Mouse (Mus musculus): ENCODE data around the gene Ush2a. TPM values are rescaled to one million over a fixed set of nuclear protein-coding genes. Genes with fewer than 3 reads are reported as not detected.

Ush2a gene
- polyA plus RNA-seq, 1 experiment from 2014 or later: 0.09 TPM

DNA sequence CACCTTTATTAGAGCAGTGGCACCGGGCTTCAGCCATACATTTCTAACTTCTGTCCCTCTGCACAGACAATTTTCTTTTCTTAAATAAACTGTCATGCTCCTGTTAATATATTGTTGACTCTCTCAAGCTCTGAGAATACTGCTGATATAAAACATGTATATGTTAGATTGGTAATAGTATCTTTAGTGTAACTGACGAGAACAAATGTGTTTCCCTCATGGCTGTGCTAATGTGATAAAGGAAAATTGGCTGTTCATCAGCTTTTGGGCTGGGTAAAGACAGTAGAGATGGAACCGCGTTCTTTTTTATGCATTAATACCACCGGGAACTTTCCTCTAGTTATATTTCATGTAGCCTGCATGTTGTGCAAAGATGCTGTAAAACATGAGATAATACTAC lies 54.8 kb downstream of the Ush2a start:
- H3K36me3 ChIP-seq: no peaks in the 10 kb centered on the region
- 76% methylated on average over 5 of the region's 5 CpGs for WGBS
- H3K9me3 ChIP-seq: no peaks in the 10 kb centered on the region
- no peak overlapping the region for H3K27ac ChIP-seq
- no peak overlapping the region for H3K4me2 ChIP-seq
- H3K27me3 ChIP-seq (replicated peaks): no peaks in the 10 kb centered on the region
- no peak overlapping the region for H3K9ac ChIP-seq
- no peaks in the 10 kb centered on the region for H3K4me1 ChIP-seq
- H3K4me3 ChIP-seq (replicated peaks): no peak overlapping the region
- ATAC-seq (ENCODE audit: insufficient read depth, low FRiP score, low read depth): no peak

DNA sequence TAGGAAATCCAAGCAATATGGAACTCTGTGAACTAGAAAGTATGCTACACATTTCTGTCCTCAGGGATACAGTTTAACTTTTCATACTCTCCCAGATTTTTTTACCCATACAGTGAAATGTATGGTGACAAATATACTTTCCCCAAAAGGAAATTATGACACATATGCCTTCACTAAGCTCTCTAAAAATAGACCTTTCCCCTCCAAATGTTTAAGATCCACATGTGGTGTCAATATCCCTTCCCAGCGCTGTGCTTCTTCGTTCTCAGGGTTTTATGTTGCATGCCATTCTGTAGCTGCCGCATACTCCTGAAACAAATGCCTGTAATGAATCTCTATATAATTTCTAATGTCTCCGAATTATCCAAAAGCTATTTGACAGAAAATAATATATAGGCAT lies 58.4 kb downstream of the Ush2a start:
- ATAC-seq (ENCODE audit: insufficient read depth, low FRiP score, low read depth): no peak
- WGBS: 69% methylated on average over 4 of the region's 4 CpGs
- no peak overlapping the region for H3K4me2 ChIP-seq

DNA sequence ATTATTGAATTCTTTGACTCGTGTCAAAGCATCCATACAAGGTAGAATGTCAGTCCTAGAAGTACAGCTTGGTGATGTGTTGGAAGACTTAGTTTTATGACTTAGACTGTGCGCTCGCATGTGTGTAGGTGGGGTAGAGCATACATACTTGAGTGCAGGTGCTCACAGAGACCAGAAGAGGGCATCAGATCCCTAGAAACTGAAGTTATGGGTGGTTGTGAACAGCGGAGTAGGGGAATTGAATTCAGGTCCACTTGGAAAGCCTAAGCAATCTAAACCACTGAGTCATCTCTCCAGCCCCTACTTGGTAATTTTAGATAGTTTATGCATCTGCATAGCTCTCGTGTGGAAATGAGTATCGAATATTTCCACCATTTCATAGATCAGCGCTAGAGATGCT lies 59.7 kb downstream of the Ush2a start:
- H3K9me3 ChIP-seq: no peaks in the 10 kb centered on the region
- 86% methylated on average over 7 of the region's 7 CpGs for WGBS
- no peaks in the 10 kb centered on the region for H3K4me1 ChIP-seq
- H3K27me3 ChIP-seq (replicated peaks): no peaks in the 10 kb centered on the region
- H3K9ac ChIP-seq: no peak overlapping the region
- no peak overlapping the region for H3K4me3 ChIP-seq (replicated peaks)
- H3K27ac ChIP-seq: no peak overlapping the region
- H3K36me3 ChIP-seq: no peaks in the 10 kb centered on the region
- no peak overlapping the region for H3K4me2 ChIP-seq
- no peak for ATAC-seq (ENCODE audit: insufficient read depth, low FRiP score, low read depth)

More for the DNA sequence above, 58.4 kb downstream of the Ush2a start:
- no peaks in the 10 kb centered on the region for H3K36me3 ChIP-seq
- H3K27me3 ChIP-seq (replicated peaks): no peaks in the 10 kb centered on the region
- H3K4me1 ChIP-seq: no peaks in the 10 kb centered on the region
- H3K9me3 ChIP-seq: no peaks in the 10 kb centered on the region
- no peak overlapping the region for H3K4me3 ChIP-seq (replicated peaks)
- no peak overlapping the region for H3K27ac ChIP-seq
- H3K9ac ChIP-seq: no peak overlapping the region

GRCm38 (mm10) chr1:188330406-188330805 lies 68.6 kb downstream of the Ush2a start:
- H3K36me3 ChIP-seq: no peaks in the 10 kb centered on the region
- WGBS: 74% methylated on average over 2 of the region's 2 CpGs
- no peaks in the 10 kb centered on the region for H3K4me1 ChIP-seq
- ATAC-seq (ENCODE audit: insufficient read depth, low FRiP score, low read depth): peak; percentile 47; the same call in 1 of the 2 replicates
- no peaks in the 10 kb centered on the region for H3K9me3 ChIP-seq
- H3K4me2 ChIP-seq: no peak overlapping the region
- no peaks in the 10 kb centered on the region for H3K27me3 ChIP-seq (replicated peaks)
- no peak overlapping the region for H3K4me3 ChIP-seq (replicated peaks)
- no peak overlapping the region for H3K9ac ChIP-seq
- H3K27ac ChIP-seq: no peak overlapping the region

- 70% methylated on average over 2 of the region's 2 CpGs for WGBS
Measured at GRCm38 (mm10) chr1:188333936-188334335, 72.1 kb downstream of the Ush2a start.

GRCm38 (mm10) chr1:188347762-188348161 lies 85.9 kb downstream of the Ush2a start:
- no peak overlapping the region for H3K27ac ChIP-seq
- 51% methylated on average over 2 of the region's 2 CpGs for WGBS
- no peak overlapping the region for H3K4me3 ChIP-seq (replicated peaks)
- H3K4me2 ChIP-seq: no peak overlapping the region
- no peaks in the 10 kb centered on the region for H3K4me1 ChIP-seq
- H3K36me3 ChIP-seq: no peaks in the 10 kb centered on the region
- no peak for ATAC-seq (ENCODE audit: insufficient read depth, low FRiP score, low read depth)
- H3K9ac ChIP-seq: no peak overlapping the region
- H3K9me3 ChIP-seq: no peaks in the 10 kb centered on the region
- no peaks in the 10 kb centered on the region for H3K27me3 ChIP-seq (replicated peaks)

More at GRCm38 (mm10) chr1:188333936-188334335, 72.1 kb downstream of the Ush2a start:
- Histone ChIP-seq H3K27ac (no peak overlapping the region), H3K27me3 (replicated peaks) (no peaks in the 10 kb centered on the region), H3K9ac (no peak overlapping the region), H3K9me3 (no peaks in the 10 kb centered on the region), H3K4me1 (no peaks in the 10 kb centered on the region), H3K36me3 (no peaks in the 10 kb centered on the region), H3K4me2 (no peak overlapping the region), H3K4me3 (replicated peaks) (no peak overlapping the region)
- ATAC-seq (ENCODE audit: insufficient read depth, low FRiP score, low read depth): no peak

- Histone ChIP-seq H3K4me2 (no peak overlapping the region), H3K9ac (no peak overlapping the region), H3K36me3 (no peaks in the 10 kb centered on the region), H3K27ac (no peak overlapping the region), H3K4me1 (no peaks in the 10 kb centered on the region), H3K27me3 (replicated peaks) (no peaks in the 10 kb centered on the region), H3K4me3 (replicated peaks) (no peak overlapping the region), H3K9me3 (no peaks in the 10 kb centered on the region)
- ATAC-seq (ENCODE audit: insufficient read depth, low FRiP score, low read depth): no peak
- WGBS: 80% methylated on average over 2 of the region's 2 CpGs
Measured at GRCm38 (mm10) chr1:188354726-188355125, 92.9 kb downstream of the Ush2a start.

DNA sequence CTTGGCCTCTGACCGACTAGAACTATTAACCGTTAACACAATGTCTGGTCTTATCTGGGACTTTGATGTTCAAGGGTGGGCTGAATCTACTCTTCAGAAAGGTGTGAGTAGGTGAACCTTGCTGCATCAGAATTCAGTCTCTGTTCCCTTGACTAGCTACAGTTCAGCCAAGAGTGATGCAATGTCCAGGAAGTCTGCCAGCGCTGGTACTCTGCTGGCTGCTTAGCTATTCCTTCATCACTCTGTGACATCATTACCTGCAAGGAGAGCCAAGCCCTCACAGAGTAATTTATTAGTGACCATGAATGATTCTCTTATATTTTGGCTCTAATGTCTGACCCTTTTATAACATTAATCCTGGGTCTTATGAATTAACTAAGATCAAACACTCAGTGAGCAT lies 101.7 kb downstream of the Ush2a start:
- no peak for ATAC-seq (ENCODE audit: insufficient read depth, low FRiP score, low read depth)
- Histone ChIP-seq H3K27ac (no peak overlapping the region), H3K9ac (no peak overlapping the region), H3K27me3 (replicated peaks) (no peaks in the 10 kb centered on the region), H3K4me1 (no peaks in the 10 kb centered on the region), H3K9me3 (no peaks in the 10 kb centered on the region), H3K36me3 (no peaks in the 10 kb centered on the region), H3K4me2 (no peak overlapping the region), H3K4me3 (replicated peaks) (no peak overlapping the region)
- 83% methylated on average over 3 of the region's 3 CpGs for WGBS

GRCm38 (mm10) chr1:188385180-188385579 lies 123.4 kb downstream of the Ush2a start:
- ATAC-seq (ENCODE audit: insufficient read depth, low FRiP score, low read depth): no peak
- Histone ChIP-seq H3K27ac (no peak overlapping the region), H3K4me3 (replicated peaks) (no peak overlapping the region), H3K9me3 (no peaks in the 10 kb centered on the region), H3K36me3 (no peaks in the 10 kb centered on the region), H3K27me3 (replicated peaks) (no peaks in the 10 kb centered on the region), H3K9ac (no peak overlapping the region), H3K4me1 (no peaks in the 10 kb centered on the region), H3K4me2 (no peak overlapping the region)
- 61% methylated on average over 1 of the region's 1 CpGs for WGBS

- Histone ChIP-seq H3K4me3 (replicated peaks) (no peak overlapping the region), H3K27me3 (replicated peaks) (no peaks in the 10 kb centered on the region), H3K9me3 (no peaks in the 10 kb centered on the region), H3K4me1 (no peaks in the 10 kb centered on the region), H3K4me2 (no peak overlapping the region), H3K27ac (no peak overlapping the region), H3K36me3 (no peaks in the 10 kb centered on the region), H3K9ac (no peak overlapping the region)
- ATAC-seq (ENCODE audit: insufficient read depth, low FRiP score, low read depth): no peak
- 42% methylated on average over 7 of the region's 7 CpGs for WGBS
Measured at GRCm38 (mm10) chr1:188385733-188386261, 124.0 kb downstream of the Ush2a start.

- Histone ChIP-seq H3K36me3 (no peaks in the 10 kb centered on the region), H3K4me1 (no peaks in the 10 kb centered on the region), H3K9ac (no peak overlapping the region), H3K4me3 (replicated peaks) (no peak overlapping the region), H3K27me3 (replicated peaks) (no peaks in the 10 kb centered on the region), H3K27ac (no peak overlapping the region), H3K9me3 (no peaks in the 10 kb centered on the region), H3K4me2 (no peak overlapping the region)
- WGBS: 69% methylated on average over 3 of the region's 3 CpGs
- no peak for ATAC-seq (ENCODE audit: insufficient read depth, low FRiP score, low read depth)
Measured at GRCm38 (mm10) chr1:188387321-188387720, 125.5 kb downstream of the Ush2a start.

- H3K9ac ChIP-seq: no peak overlapping the region
- no peaks in the 10 kb centered on the region for H3K9me3 ChIP-seq
- no peak overlapping the region for H3K4me3 ChIP-seq (replicated peaks)
- 27% methylated on average over 2 of the region's 2 CpGs for WGBS
- no peak overlapping the region for H3K27ac ChIP-seq
- no peaks in the 10 kb centered on the region for H3K4me1 ChIP-seq
- no peaks in the 10 kb centered on the region for H3K27me3 ChIP-seq (replicated peaks)
- H3K36me3 ChIP-seq: no peaks in the 10 kb centered on the region
- peak; percentile 53; the same call in 1 of the 2 replicates for ATAC-seq (ENCODE audit: insufficient read depth, low FRiP score, low read depth)
- H3K4me2 ChIP-seq: no peak overlapping the region
Measured at GRCm38 (mm10) chr1:188387820-188388471, 126.1 kb downstream of the Ush2a start.

- ATAC-seq (ENCODE audit: insufficient read depth, low FRiP score, low read depth): no peak
Measured at GRCm38 (mm10) chr1:188390080-188390479, 128.3 kb downstream of the Ush2a start.

More at GRCm38 (mm10) chr1:188390080-188390479, 128.3 kb downstream of the Ush2a start:
- Histone ChIP-seq H3K36me3 (no peaks in the 10 kb centered on the region), H3K4me2 (no peak overlapping the region), H3K4me3 (replicated peaks) (no peak overlapping the region), H3K9me3 (no peaks in the 10 kb centered on the region), H3K27ac (no peak overlapping the region), H3K4me1 (no peaks in the 10 kb centered on the region), H3K27me3 (replicated peaks) (no peaks in the 10 kb centered on the region), H3K9ac (no peak overlapping the region)
- 60% methylated on average over 6 of the region's 6 CpGs for WGBS
